Mouse (Mus musculus) liver, embryonic 13.5 days (tissue): ENCODE measurements around the gene Usp45. TPM values are rescaled to one million over a fixed set of nuclear protein-coding genes. Genes with fewer than 3 reads are reported as not detected.

ENCODE experiments used
- ATAC-seq: fragments of 200-750 bp; cut with Nextera tagmentation; 2 replicates; pipeline ENCODE4 v1.8.0; 2017; ENCODE audit warnings: low read depth, mild to moderate bottlenecking, moderate number of reproducible peaks, moderate library complexity
- DNase-seq: peaks from one replicate; pipeline ENCODE4 v3.0.0; 2022
- H3K27ac ChIP-seq: fragments of 300-500 bp; sonication (generic); 2 replicates; pipeline ENCODE4 v1.5.1; 2015; ENCODE audit warnings: moderate library complexity, mild to moderate bottlenecking, inconsistent platforms
- H3K27me3 ChIP-seq: fragments of 300-500 bp; sonication (generic); 2 replicates; pipeline ENCODE4 v1.6.1; 2015; ENCODE audit warnings: mild to moderate bottlenecking, inconsistent platforms
- H3K36me3 ChIP-seq: fragments of 300-500 bp; sonication (generic); 2 replicates; pipeline ENCODE4 v1.6.1; 2015; ENCODE audit warnings: mild to moderate bottlenecking, inconsistent platforms
- H3K4me1 ChIP-seq: fragments of 300-500 bp; sonication (generic); replicated peaks from 2 replicates; pipeline ENCODE4 v1.6.1; 2015; ENCODE audit warnings: inconsistent platforms
- H3K4me2 ChIP-seq: fragments of 300-500 bp; sonication (generic); 2 replicates; pipeline ENCODE4 v1.6.1; 2015; ENCODE audit warnings: inconsistent platforms, mild to moderate bottlenecking, moderate library complexity
- H3K4me3 ChIP-seq: fragments of 300-500 bp; sonication (generic); replicated peaks from 2 replicates; pipeline ENCODE4 v1.5.1; 2015; ENCODE audit warnings: mild to moderate bottlenecking, inconsistent platforms
- H3K9ac ChIP-seq: fragments of 300-500 bp; sonication (generic); 2 replicates; pipeline ENCODE4 v1.6.1; 2015; ENCODE audit warnings: mild to moderate bottlenecking, inconsistent platforms
- H3K9me3 ChIP-seq: fragments of 300-500 bp; sonication (generic); replicated peaks from 2 replicates; pipeline ENCODE4 v1.6.1; 2016; ENCODE audit warnings: inconsistent platforms
- WGBS: fragments of 180-500 bp; shearing (Covaris S2); methylation state at CpG from one replicate; pipeline ENCODE4 v1.1.7; 2015; ENCODE audit not compliant: insufficient replicate concordance; 5-methylcytosine and 5-hydroxymethylcytosine counted together
- polyA plus RNA-seq: library from polyadenylated mRNA; unstranded; fragments of >200 nt; fragmentation: Nextera tagmentation; extraction: Ambion mirVana; gene quantifications from 2 replicates; pipeline ENCODE4 v1.2.1, GENCODE M21; 2015

Usp45 gene
- polyA plus RNA-seq, 1 experiment from 2014 or later, result 13.6 TPM

DNA sequence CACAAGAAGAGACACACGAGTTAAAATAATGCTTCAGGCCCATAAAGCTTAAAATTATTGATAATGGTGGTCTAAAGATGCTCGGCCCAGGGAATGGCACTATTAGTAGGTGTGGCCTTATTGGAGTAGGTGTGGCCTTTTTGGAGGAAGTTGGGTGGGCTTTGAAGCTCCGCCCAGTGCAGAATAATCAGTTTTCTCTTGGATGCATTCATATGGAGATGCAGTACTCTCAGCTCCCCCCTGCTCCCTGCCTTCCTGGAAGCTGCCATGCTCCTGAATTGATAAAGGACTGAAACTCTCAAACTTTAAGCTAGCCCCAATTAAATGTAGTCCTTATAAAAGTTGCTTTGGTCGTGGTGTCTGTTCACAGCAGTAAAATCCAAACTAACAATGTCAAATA lies 3.1 kb upstream of the Usp45 start:
- no peak for ATAC-seq
- Histone ChIP-seq H3K4me2 (no peak overlapping the region), H3K9ac (no peak overlapping the region), H3K4me3 (no peak overlapping the region), H3K4me1 (peaks cover 6% of the 10 kb centered on the region), H3K27ac (no peak overlapping the region), H3K9me3 (no peaks in the 10 kb centered on the region), H3K36me3 (peaks cover 6% of the 10 kb centered on the region), H3K27me3 (no peaks in the 10 kb centered on the region)
- DNase-seq, result no peak
- 66% methylated on average over 4 of the region's 4 CpGs for WGBS

DNA sequence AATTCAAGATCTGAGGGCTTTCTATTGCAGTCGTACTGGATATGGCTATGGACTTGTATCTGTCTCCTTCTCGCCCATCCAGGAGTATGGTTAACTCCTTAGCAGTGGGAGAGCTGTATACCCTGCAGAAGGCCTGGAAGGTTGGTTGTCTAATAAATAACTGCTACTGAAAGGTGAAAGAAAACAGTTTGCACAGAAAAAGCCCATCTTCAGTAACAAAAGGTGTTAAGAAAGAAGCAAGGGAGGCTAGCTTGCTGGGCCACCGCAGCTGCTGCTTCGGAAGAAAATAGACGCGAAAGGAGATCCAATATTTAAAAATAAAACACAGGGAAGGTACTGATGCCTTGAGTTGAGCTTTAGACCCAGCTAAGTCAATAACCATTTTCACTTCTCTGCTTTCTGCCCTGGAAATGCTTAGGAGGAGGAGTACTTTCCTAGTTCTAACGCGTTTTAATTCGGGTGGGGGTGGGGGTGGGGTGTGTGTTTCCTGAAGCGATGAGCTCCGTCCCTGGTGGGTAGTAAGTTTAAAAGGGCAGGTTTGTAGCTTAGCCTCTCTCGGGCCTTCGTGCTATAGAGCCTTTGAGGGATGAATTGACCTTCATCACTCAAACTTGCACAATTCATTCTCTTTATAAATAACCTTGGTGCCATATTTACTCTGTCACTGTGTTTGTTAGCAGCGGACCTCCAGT lies 639 bp upstream of the Usp45 start:
- Histone ChIP-seq H3K27ac (peak overlapping the region; percentile 43), H3K27me3 (no peaks in the 10 kb centered on the region), H3K4me1 (peaks cover 9% of the 10 kb centered on the region), H3K4me2 (peak overlapping the region; percentile 68), H3K9ac (peak overlapping the region; percentile 79), H3K9me3 (no peaks in the 10 kb centered on the region), H3K36me3 (no peaks in the 10 kb centered on the region), H3K4me3 (peak overlapping the region; percentile 68)
- 21% methylated on average over 14 of the region's 14 CpGs for WGBS
- ATAC-seq (peak; percentile 56; the same call in 1 of the 2 replicates), DNase-seq (no peak)

DNA sequence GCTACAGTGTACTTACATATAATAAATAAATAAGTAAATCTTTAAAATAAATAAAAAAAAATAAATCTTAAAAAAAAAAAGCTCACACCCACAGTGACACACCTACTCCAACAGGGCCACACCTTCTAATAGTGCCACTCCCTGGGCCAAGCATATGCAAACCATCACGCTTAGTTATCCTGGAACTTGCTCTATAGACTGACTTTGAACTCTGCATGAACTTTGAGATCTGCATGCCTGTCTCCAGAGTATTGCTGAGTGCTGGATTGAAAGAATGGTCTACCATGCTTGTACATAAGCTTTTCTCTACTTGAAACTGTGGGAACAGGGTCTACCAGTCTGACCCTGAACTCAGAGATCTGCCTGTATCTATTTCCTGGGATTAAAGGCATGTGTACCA lies 4.1 kb downstream of the Usp45 start:
- WGBS, result 86% methylated on average over 1 of the region's 1 CpGs
- H3K4me3 ChIP-seq, result no peak overlapping the region
- H3K9ac ChIP-seq, result no peak overlapping the region
- peaks cover 19% of the 10 kb centered on the region for H3K4me1 ChIP-seq
- no peaks in the 10 kb centered on the region for H3K27me3 ChIP-seq
- H3K4me2 ChIP-seq, result no peak overlapping the region
- DNase-seq, result no peak
- H3K36me3 ChIP-seq, result no peaks in the 10 kb centered on the region
- ATAC-seq, result no peak
- H3K27ac ChIP-seq, result no peak overlapping the region
- H3K9me3 ChIP-seq, result no peaks in the 10 kb centered on the region

GRCm38 (mm10) chr4:21772306-21772705 lies 5.3 kb downstream of the Usp45 start:
- no peak overlapping the region for H3K4me2 ChIP-seq
- WGBS, result 87% methylated on average over 1 of the region's 1 CpGs

GRCm38 (mm10) chr4:21776091-21776945 lies 9.4 kb downstream of the Usp45 start:
- Histone ChIP-seq H3K36me3 (peaks cover 7% of the 10 kb centered on the region), H3K9me3 (no peaks in the 10 kb centered on the region), H3K27ac (peak overlapping the region; percentile 95), H3K27me3 (no peaks in the 10 kb centered on the region), H3K4me2 (peak overlapping the region; percentile 79), H3K9ac (peak overlapping the region; percentile 97), H3K4me3 (peak overlapping the region; percentile 91), H3K4me1 (peaks cover 50% of the 10 kb centered on the region)
- ATAC-seq (peak; percentile 88), DNase-seq (peak; percentile 89)
- WGBS, result under 1% methylated on average over 42 of the region's 46 CpGs

More at GRCm38 (mm10) chr4:21772306-21772705, 5.3 kb downstream of the Usp45 start:
- ATAC-seq (no peak), DNase-seq (no peak)
- H3K36me3 ChIP-seq, result no peaks in the 10 kb centered on the region
- no peak overlapping the region for H3K4me3 ChIP-seq
- H3K9ac ChIP-seq, result no peak overlapping the region
- no peak overlapping the region for H3K27ac ChIP-seq
- no peaks in the 10 kb centered on the region for H3K27me3 ChIP-seq
- H3K9me3 ChIP-seq, result no peaks in the 10 kb centered on the region
- peaks cover 18% of the 10 kb centered on the region for H3K4me1 ChIP-seq

GRCm38 (mm10) chr4:21776946-21777265 lies 9.9 kb downstream of the Usp45 start:
- DNase-seq (no peak), ATAC-seq (no peak)
- Histone ChIP-seq H3K27me3 (no peaks in the 10 kb centered on the region), H3K4me1 (peaks cover 55% of the 10 kb centered on the region), H3K4me2 (peak overlapping the region; percentile 79), H3K36me3 (peaks cover 13% of the 10 kb centered on the region), H3K9ac (peak overlapping the region; percentile 97), H3K9me3 (no peaks in the 10 kb centered on the region), H3K27ac (peak overlapping the region; percentile 95), H3K4me3 (peak overlapping the region; percentile 91)
- WGBS, result 2% methylated on average over 9 of the region's 9 CpGs

DNA sequence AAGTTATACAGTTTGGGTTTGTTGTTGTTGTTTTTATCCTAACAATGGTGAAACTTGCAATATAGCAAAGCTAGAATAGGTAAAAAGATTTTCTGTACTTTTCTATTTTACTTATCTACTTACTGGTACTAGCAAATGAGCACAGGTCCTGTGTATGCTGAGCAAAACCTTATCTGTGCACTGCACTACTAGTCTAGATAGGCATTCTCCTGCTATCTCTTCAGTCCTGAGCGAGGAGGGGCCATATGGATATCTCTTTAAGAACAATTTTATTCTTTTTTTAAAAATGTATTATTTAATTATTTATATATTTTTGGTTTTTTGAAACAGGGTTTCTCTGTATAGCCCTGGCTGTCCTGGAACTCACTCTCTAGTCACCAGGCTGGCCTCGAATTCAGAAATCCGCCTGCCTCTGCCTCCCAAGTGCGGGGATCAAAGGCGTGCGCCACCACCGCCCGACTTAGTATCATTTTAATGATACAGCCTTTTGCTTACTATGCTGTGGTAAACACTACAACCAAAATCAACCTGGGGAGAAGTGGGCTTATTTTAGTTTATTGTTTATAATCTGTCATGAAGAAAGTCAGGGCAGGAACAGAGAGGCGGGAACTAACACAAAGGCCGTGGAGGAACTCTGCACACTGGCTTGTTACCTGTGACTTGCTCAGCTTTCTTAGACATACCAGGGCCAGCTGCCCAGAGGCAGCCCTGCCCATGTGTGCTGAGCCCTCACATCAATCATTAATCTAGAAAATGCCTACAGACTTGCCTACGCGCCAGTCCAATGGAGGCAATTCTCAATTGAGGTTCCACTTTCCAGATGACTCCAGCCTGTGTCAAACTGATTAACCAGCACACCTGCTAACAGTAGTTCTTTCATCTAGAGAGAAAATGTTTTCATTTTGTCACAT lies 14.1 kb downstream of the Usp45 start:
- peak overlapping the region; percentile 59 for H3K4me2 ChIP-seq
- H3K36me3 ChIP-seq, result peaks cover 53% of the 10 kb centered on the region
- peak overlapping the region; percentile 47 for H3K9ac ChIP-seq
- H3K4me1 ChIP-seq, result peaks cover 77% of the 10 kb centered on the region
- H3K4me3 ChIP-seq, result peak overlapping the region; percentile 28
- DNase-seq (peak; percentile 52), ATAC-seq (peak; percentile 88)
- H3K27me3 ChIP-seq, result no peaks in the 10 kb centered on the region
- H3K9me3 ChIP-seq, result no peaks in the 10 kb centered on the region
- WGBS, result 36% methylated on average over 12 of the region's 12 CpGs
- peak overlapping the region; percentile 94 for H3K27ac ChIP-seq

- H3K4me2 ChIP-seq, result no peak overlapping the region
- peaks cover 87% of the 10 kb centered on the region for H3K36me3 ChIP-seq
- H3K27me3 ChIP-seq, result no peaks in the 10 kb centered on the region
- WGBS, result 91% methylated on average over 12 of the region's 12 CpGs
- no peak overlapping the region for H3K27ac ChIP-seq
- H3K4me1 ChIP-seq, result peaks cover 52% of the 10 kb centered on the region
- H3K9me3 ChIP-seq, result no peaks in the 10 kb centered on the region
- DNase-seq (no peak), ATAC-seq (no peak)
- H3K9ac ChIP-seq, result no peak overlapping the region
- H3K4me3 ChIP-seq, result no peak overlapping the region
These were observed 19.3 kb downstream of the Usp45 start for GRCm38 (mm10) chr4:21786268-21786667.

DNA sequence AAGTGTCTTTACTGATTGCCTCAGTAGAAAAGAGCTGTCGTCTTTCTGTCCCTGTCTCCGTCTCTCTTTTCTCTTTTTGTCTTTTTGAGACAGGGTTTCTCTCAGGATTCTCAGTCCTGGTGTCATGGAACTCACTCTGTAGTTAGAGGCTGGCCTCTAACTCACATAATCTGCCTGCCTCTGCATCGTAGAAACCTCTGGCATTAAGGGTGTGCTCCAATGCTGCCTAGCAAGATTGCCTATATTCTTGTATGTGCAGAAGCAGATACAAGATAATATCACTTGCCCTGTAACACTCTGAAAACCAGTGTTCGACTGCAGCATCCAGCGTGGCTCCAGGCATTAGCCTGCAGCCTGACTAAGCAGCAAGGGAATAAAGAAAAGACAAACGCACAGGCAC lies 21.9 kb downstream of the Usp45 start:
- ATAC-seq, result peak; percentile 77
- 69% methylated on average over 6 of the region's 6 CpGs for WGBS
- no peak overlapping the region for H3K9ac ChIP-seq
- H3K4me2 ChIP-seq, result no peak overlapping the region
- H3K36me3 ChIP-seq, result peaks cover 76% of the 10 kb centered on the region
- H3K4me3 ChIP-seq, result no peak overlapping the region
- no peak overlapping the region for H3K27ac ChIP-seq
- H3K9me3 ChIP-seq, result no peaks in the 10 kb centered on the region
- no peaks in the 10 kb centered on the region for H3K27me3 ChIP-seq
- H3K4me1 ChIP-seq, result peaks cover 30% of the 10 kb centered on the region
- DNase-seq, result no peak

- no peaks in the 10 kb centered on the region for H3K27me3 ChIP-seq
- no peak overlapping the region for H3K27ac ChIP-seq
- 85% methylated on average over 4 of the region's 4 CpGs for WGBS
- H3K4me3 ChIP-seq, result no peak overlapping the region
- ATAC-seq (no peak), DNase-seq (no peak)
- H3K4me2 ChIP-seq, result no peak overlapping the region
- no peaks in the 10 kb centered on the region for H3K9me3 ChIP-seq
- peaks cover 66% of the 10 kb centered on the region for H3K36me3 ChIP-seq
- H3K4me1 ChIP-seq, result peaks cover 21% of the 10 kb centered on the region
- no peak overlapping the region for H3K9ac ChIP-seq
These were observed 22.9 kb downstream of the Usp45 start for GRCm38 (mm10) chr4:21789836-21790235.

DNA sequence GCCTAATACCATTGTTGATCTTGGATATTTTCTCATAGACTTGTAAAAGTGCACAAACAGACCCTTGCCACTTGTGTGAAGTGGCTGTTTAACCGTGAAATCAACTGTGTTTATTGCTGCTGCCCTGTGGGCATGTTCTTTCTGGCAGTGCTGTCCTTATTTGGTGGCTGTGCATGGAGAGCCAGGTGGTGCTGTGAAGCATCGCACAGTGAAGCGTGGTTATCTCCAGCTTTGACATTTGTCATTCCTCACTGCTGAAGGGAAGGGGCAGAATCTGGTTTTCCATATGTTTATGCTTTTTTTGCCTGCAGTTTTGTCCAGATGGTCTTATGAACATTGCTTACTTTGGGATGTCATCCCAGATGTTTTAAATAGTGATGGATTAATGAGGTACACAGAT lies 26.7 kb downstream of the Usp45 start:
- H3K9ac ChIP-seq, result no peak overlapping the region
- H3K27me3 ChIP-seq, result no peaks in the 10 kb centered on the region
- no peak overlapping the region for H3K4me2 ChIP-seq
- ATAC-seq (no peak), DNase-seq (no peak)
- peaks cover 4% of the 10 kb centered on the region; the same call in 1 of the 2 replicates for H3K4me1 ChIP-seq
- peaks cover 63% of the 10 kb centered on the region for H3K36me3 ChIP-seq
- H3K27ac ChIP-seq, result no peak overlapping the region
- H3K4me3 ChIP-seq, result no peak overlapping the region
- H3K9me3 ChIP-seq, result no peaks in the 10 kb centered on the region
- WGBS, result 75% methylated on average over 3 of the region's 3 CpGs
